Mouse (Mus musculus) right cerebral cortex, postnatal 25 days (tissue): ENCODE measurements around the gene Ubr2.

ENCODE experiments used
- DNase-seq: peaks from one replicate; pipeline ENCODE4 v3.0.0; 2022

Ubr2 gene

DNA sequence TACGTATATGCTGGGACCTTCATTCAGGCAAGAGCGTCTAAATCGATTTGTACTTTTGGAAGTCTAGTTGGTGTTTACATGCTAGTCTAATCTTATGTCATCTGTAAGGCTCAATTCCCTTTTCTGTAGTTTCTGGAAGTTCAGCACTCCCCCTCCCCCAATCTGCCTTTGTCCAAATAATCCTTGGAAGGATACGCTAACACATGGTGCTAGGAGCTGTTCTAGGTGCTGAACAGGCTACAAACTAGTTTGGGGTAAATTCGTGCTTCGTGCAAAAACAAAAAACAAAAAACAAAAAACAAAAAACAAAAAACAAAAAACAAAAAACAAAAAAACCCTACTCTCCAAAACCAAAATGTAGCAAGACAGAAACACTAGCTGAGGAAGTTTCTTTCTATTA is 89.5 kb downstream of the Ubr2 start:
- DNase-seq = no peak

DNA sequence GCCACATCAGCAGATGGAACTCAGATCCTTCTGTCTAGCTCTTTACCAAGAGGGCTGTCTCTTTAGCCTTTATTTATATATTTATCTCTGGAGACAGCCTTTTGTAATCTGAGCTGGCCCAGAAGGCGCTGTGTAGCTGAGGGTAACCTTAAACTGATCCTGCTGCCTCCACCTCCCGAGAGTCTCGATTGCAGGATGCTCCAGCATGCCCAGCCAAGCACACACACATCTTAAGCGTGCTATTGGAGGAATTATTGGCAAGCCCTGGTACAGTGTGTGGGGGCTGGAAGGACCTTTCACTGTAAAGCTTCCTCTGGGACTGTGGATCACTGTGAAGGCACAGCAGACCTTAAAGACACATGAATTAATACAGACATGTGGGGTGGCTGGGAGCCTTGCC is 91.4 kb downstream of the Ubr2 start:
- no peak for DNase-seq

GRCm38 (mm10) chr17:46915129-46915528 is 95.2 kb downstream of the Ubr2 start:
- no peak for DNase-seq

GRCm38 (mm10) chr17:46912331-46912730 is 98.0 kb downstream of the Ubr2 start:
- DNase-seq = no peak

- DNase-seq = no peak
Observed at GRCm38 (mm10) chr17:46910186-46910585, 100.2 kb downstream of the Ubr2 start, which contains the start of gene Prph2. TSS of gene Prph2 (plus strand) at chr17:46910459.

DNA sequence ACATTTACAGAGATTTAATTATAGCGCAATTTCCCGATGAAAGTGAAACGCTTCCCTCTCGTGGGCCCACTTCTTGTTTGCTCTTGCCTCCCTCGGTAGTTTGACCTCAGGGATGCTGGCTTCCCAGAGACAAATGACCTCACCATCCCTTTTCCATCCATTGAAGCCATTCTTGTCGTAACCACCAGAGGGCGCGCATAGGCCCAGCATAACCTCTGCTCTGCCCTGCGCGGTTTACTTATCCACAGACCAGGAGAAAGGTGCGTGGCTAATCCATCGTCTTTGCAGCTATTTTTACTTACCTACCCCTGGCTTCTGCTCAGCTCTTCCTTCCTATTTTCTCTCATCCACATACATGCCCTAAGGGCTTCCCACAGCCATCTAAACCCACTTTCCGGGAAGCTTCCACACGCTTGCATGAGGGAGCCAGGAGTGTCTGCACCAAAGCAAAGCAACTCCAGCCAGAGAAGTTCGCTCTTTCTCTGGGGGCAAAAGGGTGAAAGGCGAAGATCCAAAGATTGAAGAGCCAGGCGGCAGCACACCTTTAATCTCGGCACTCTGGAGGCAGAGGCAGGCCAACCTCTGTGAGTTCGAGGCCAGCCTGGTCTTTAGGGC is 106.4 kb downstream of the Ubr2 start:
- peak; percentile 63 for DNase-seq

DNA sequence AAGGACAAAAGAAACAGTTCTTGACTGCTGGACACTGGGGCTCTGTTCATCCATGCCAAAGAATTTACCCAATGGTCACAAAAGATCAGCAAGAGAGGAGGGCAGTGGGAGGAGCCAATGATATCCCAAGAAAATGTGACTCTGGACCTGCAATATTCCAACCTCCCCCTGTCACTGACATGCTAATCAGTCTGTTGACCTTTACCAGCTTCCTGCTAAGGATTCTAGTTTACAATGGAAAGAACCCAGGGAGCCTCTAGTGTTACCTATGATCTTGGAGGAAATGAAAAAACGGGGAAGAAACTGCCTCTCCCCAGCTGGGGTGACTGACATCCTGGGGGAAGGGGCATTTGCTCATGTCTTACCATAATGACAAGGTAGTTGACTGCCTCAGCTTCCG is 109.4 kb downstream of the Ubr2 start:
- DNase-seq = no peak

GRCm38 (mm10) chr17:46897221-46897950 is 113.0 kb downstream of the Ubr2 start:
- no peak for DNase-seq

DNA sequence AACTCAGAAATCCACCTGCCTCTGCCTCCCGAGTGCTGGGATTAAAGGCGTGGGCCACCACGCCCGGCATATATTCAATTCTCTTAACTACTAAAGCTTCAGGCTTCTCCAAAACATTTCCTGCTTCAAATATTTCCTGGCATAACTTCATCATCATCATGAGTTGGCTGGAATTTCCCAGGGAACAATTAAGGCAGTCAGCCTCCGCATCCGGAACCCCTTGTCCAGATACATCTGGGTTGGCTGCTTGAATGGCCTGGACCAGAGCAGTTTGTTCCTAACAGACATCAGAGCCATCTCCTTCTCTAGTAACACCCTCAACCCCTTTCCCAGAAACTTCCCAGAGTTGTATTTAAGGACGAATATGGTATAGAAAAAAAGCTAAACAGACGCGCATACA is 114.9 kb downstream of the Ubr2 start:
- DNase-seq = no peak

- no peak for DNase-seq
Observed at GRCm38 (mm10) chr17:46890843-46891594, 119.3 kb downstream of the Ubr2 start.

GRCm38 (mm10) chr17:46890116-46890815 is 120.1 kb downstream of the Ubr2 start, which contains the start of gene Tbcc:
TSS of gene Tbcc (plus strand) at chr17:46890684.
- peak; percentile 97 for DNase-seq

DNA sequence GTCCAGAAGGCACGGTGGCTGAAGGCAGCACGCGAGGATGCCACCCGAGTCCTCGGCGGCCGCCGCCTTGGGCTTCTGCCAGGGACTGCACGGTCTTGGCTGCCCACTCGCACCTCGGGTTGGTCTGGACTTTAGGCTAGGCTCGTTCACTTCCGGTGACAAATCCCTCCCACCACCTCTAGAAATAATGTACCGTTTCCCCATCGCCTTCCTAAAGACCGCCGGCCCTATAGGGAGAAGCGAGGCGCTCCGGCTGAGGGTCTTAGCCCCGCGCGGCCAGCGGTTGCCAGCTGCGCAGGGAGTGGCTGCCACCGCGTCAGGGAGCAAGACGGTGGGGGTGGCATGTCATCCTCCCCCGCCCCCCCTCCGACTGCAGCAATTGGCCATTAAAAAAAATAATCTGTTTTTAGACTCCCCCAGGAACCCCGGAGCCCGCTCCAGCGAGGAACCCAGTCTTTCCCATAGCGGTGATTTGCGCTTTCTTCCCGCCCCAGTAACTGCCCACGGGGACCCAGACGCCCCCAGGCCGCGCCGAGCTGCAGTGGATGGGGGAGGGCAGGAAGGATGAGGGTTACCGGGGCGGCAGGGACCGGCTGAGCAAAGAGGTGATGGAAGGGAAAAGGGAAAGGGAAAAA is 120.8 kb downstream of the Ubr2 start:
- DNase-seq = peak; percentile 81

DNA sequence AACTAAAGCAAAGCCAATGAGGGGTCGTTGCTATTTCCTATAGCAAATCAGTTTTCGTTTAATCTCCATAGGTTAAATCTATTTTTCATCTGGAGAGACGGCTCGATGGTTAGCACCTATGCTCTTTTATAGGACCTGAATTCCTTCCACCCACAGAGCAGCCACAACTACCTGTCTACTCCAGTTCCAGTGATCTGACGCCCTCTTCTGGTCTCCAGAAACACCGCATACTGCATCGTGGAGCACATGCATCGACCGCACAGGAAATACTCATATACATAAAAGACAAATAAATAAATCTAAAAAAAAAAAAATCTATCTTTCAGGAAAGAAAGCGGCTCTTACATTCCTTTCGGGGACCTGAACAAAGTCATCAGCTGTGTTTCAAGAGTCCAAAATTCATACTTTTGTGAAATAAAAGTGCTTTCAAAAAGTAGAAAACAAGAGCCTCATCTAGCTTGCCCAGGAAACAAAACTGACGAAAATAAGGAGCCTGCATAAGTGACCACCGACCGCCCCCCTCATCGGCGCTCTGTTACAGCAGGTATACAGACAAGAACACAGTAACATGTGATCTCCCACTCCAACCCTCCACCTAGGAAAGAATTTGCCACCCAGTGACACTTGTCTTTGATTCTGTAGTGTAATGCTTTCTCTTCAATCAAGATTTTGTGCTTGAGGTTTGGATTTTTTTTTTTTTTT is 121.7 kb downstream of the Ubr2 start:
- peak; percentile 35 for DNase-seq

GRCm38 (mm10) chr17:46885910-46886643 is 124.3 kb downstream of the Ubr2 start:
- DNase-seq = no peak

GRCm38 (mm10) chr17:46885218-46885909 is 125.0 kb downstream of the Ubr2 start:
- DNase-seq = no peak

DNA sequence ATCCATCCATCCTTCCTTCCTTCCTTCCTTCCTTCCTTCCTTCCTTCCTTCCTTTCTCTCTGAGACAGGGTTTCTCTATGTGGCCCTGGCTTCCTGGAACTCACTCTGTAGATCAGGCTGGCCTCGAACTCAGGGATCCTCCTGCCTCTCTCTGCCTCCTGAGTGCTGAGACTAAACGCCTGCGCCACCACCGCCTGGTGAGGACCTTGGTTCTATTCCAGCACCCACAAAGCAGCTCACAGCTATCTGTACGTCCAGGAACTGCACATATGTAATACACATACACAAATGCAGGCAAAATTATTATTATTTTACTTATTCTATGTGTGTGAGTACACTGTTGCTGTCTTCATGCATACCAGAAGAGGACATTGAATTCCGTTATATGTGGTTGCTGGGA is 125.6 kb downstream of the Ubr2 start:
- no peak for DNase-seq

- DNase-seq = no peak
Observed at GRCm38 (mm10) chr17:46883107-46883506, 127.2 kb downstream of the Ubr2 start.

DNA sequence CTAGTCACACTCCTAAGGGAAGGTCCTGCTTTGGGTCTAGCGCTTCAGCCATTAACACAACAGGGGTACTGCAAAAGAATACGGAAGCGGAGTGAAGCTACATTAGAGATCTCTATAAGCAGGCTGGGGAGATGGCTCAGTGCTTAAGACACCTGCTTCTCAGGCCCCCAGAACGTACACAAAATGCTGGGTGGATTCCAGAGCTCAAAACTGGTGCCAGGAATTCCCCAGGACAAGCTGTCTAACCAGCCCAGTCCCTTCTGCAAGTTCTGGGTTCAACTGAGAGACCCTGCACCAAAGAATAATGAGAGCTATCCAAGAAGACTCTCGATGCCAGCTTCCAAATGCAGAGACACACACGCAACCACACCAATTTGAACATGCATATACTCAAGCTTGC is 128.6 kb downstream of the Ubr2 start:
- no peak for DNase-seq

DNA sequence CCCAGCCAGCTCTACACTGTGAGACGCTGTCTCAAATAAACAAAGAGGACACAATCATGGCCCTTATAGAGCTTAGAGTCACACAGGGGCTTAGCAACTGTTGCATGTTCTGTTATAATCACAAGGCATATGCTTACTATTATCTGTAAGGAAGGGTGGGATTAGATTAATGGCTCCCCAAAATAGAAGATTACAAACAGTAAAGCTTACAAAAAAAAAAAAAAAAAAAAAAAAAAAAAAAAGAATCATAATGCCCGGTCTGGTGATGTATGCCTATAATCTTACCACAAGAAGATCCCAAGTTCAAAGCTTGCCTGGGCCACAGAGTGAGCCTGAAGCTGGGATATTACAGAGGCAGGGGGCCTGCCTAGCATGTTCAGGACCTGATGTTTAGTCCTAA is 130.0 kb downstream of the Ubr2 start:
- DNase-seq = no peak

GRCm38 (mm10) chr17:46879841-46880311 is 130.5 kb downstream of the Ubr2 start:
- no peak for DNase-seq
